Mouse (Mus musculus): ENCODE results near the gene Pcgf1. TPM values are rescaled to one million over a fixed set of nuclear protein-coding genes. Genes with fewer than 3 reads are reported as not detected.

The Pcgf1 gene
- 31.0 and 37.0 TPM in 2 replicates for polyA plus RNA-seq (2012; ENCODE audit: insufficient read depth, insufficient read length, missing spikeins)

- Histone ChIP-seq H3K4me3 (ENCODE audit: insufficient read depth, low read length) (peak within 1 kb of the TSS; percentile 69), H3K27ac (ENCODE audit: insufficient read depth, low read depth, low read length) (peak within 1 kb of the TSS; percentile 65), H3K4me1 (ENCODE audit: control insufficient read depth, insufficient read depth, low read length) (peaks cover 6% of the 10 kb centered on the region; the same call in 1 of the 2 replicates)
- TF ChIP-seq CTCF (IDR thresholded peaks at IDR 0.05; ENCODE audit: low read depth, low read length), result no peak
- TF ChIP-seq POLR2A (IDR thresholded peaks at IDR 0.05; ENCODE audit: borderline replicate concordance, low read depth, low read length), result no peak
These were observed at the start of gene Pcgf1 for GRCm38 (mm10) chr6:83077630-83078323. Gene Pcgf1, plus strand, starts transcription at chr6:83077869.

- no peak overlapping the region for H3K4me3 ChIP-seq (ENCODE audit: insufficient read depth, low read length)
- H3K4me1 ChIP-seq (ENCODE audit: control insufficient read depth, insufficient read depth, low read length), result peaks cover 17% of the 10 kb centered on the region
- no peak for TF ChIP-seq CTCF (IDR thresholded peaks at IDR 0.05; ENCODE audit: low read depth, low read length)
- TF ChIP-seq POLR2A (IDR thresholded peaks at IDR 0.05; ENCODE audit: borderline replicate concordance, low read depth, low read length), result no peak
- no peak overlapping the region for H3K27ac ChIP-seq (ENCODE audit: insufficient read depth, low read depth, low read length)
These were observed 47.9 kb upstream of the Pcgf1 start for GRCm38 (mm10) chr6:83029777-83030176.

GRCm38 (mm10) chr6:83031111-83031510, 46.6 kb upstream of the Pcgf1 start:
- Histone ChIP-seq H3K4me1 (ENCODE audit: control insufficient read depth, insufficient read depth, low read length) (peaks cover 12% of the 10 kb centered on the region), H3K4me3 (ENCODE audit: insufficient read depth, low read length) (no peak overlapping the region), H3K27ac (ENCODE audit: insufficient read depth, low read depth, low read length) (no peak overlapping the region)
- TF ChIP-seq POLR2A (IDR thresholded peaks at IDR 0.05; ENCODE audit: borderline replicate concordance, low read depth, low read length) (no peak), CTCF (IDR thresholded peaks at IDR 0.05; ENCODE audit: low read depth, low read length) (no peak)

- peaks cover 12% of the 10 kb centered on the region for H3K4me1 ChIP-seq (ENCODE audit: control insufficient read depth, insufficient read depth, low read length)
- TF ChIP-seq POLR2A (IDR thresholded peaks at IDR 0.05; ENCODE audit: borderline replicate concordance, low read depth, low read length) (no peak), CTCF (IDR thresholded peaks at IDR 0.05; ENCODE audit: low read depth, low read length) (no peak; the same call in 1 of the 2 replicates)
- no peak overlapping the region for H3K27ac ChIP-seq (ENCODE audit: insufficient read depth, low read depth, low read length)
These were observed 45.6 kb upstream of the Pcgf1 start for GRCm38 (mm10) chr6:83031921-83032590.

GRCm38 (mm10) chr6:83032769-83033191, 44.9 kb upstream of the Pcgf1 start:
- Histone ChIP-seq H3K4me1 (ENCODE audit: control insufficient read depth, insufficient read depth, low read length) (peaks cover 12% of the 10 kb centered on the region), H3K4me3 (ENCODE audit: insufficient read depth, low read length) (peak overlapping the region; percentile 78), H3K27ac (ENCODE audit: insufficient read depth, low read depth, low read length) (peak overlapping the region; percentile 78)
- TF ChIP-seq POLR2A (IDR thresholded peaks at IDR 0.05; ENCODE audit: borderline replicate concordance, low read depth, low read length) (no peak), CTCF (IDR thresholded peaks at IDR 0.05; ENCODE audit: low read depth, low read length) (no peak)

More at GRCm38 (mm10) chr6:83031921-83032590, 45.6 kb upstream of the Pcgf1 start:
- peak overlapping the region; percentile 78 for H3K4me3 ChIP-seq (ENCODE audit: insufficient read depth, low read length)

GRCm38 (mm10) chr6:83033249-83034185, 44.2 kb upstream of the Pcgf1 start, which contains the start of the genes Dok1 and Loxl3:
Gene Dok1, minus strand, starts transcription at chr6:83033471.
Gene Loxl3, plus strand, starts transcription at chr6:83034173.
- peaks cover 15% of the 10 kb centered on the region for H3K4me1 ChIP-seq (ENCODE audit: control insufficient read depth, insufficient read depth, low read length)
- peak within 1 kb of the TSS; percentile 78 for H3K4me3 ChIP-seq (ENCODE audit: insufficient read depth, low read length)
- TF ChIP-seq CTCF (IDR thresholded peaks at IDR 0.05; ENCODE audit: low read depth, low read length), result no peak
- no peak for TF ChIP-seq POLR2A (IDR thresholded peaks at IDR 0.05; ENCODE audit: borderline replicate concordance, low read depth, low read length)
- peak within 1 kb of the TSS; percentile 78 for H3K27ac ChIP-seq (ENCODE audit: insufficient read depth, low read depth, low read length)

GRCm38 (mm10) chr6:83034463-83035055, 43.1 kb upstream of the Pcgf1 start:
- TF ChIP-seq POLR2A (IDR thresholded peaks at IDR 0.05; ENCODE audit: borderline replicate concordance, low read depth, low read length) (no peak), CTCF (IDR thresholded peaks at IDR 0.05; ENCODE audit: low read depth, low read length) (no peak)
- peaks cover 16% of the 10 kb centered on the region for H3K4me1 ChIP-seq (ENCODE audit: control insufficient read depth, insufficient read depth, low read length)
- no peak overlapping the region for H3K27ac ChIP-seq (ENCODE audit: insufficient read depth, low read depth, low read length)
- no peak overlapping the region for H3K4me3 ChIP-seq (ENCODE audit: insufficient read depth, low read length)

- no peak overlapping the region for H3K4me3 ChIP-seq (ENCODE audit: insufficient read depth, low read length)
- peaks cover 31% of the 10 kb centered on the region for H3K4me1 ChIP-seq (ENCODE audit: control insufficient read depth, insufficient read depth, low read length)
- H3K27ac ChIP-seq (ENCODE audit: insufficient read depth, low read depth, low read length), result no peak overlapping the region
- TF ChIP-seq POLR2A (IDR thresholded peaks at IDR 0.05; ENCODE audit: borderline replicate concordance, low read depth, low read length), result no peak
- TF ChIP-seq CTCF (IDR thresholded peaks at IDR 0.05; ENCODE audit: low read depth, low read length), result no peak
These were observed 40.5 kb upstream of the Pcgf1 start for GRCm38 (mm10) chr6:83037188-83037587.

GRCm38 (mm10) chr6:83038496-83039012, 39.1 kb upstream of the Pcgf1 start:
- no peak for TF ChIP-seq CTCF (IDR thresholded peaks at IDR 0.05; ENCODE audit: low read depth, low read length)
- no peak for TF ChIP-seq POLR2A (IDR thresholded peaks at IDR 0.05; ENCODE audit: borderline replicate concordance, low read depth, low read length)
- Histone ChIP-seq H3K4me3 (ENCODE audit: insufficient read depth, low read length) (no peak overlapping the region), H3K4me1 (ENCODE audit: control insufficient read depth, insufficient read depth, low read length) (peaks cover 41% of the 10 kb centered on the region), H3K27ac (ENCODE audit: insufficient read depth, low read depth, low read length) (peak overlapping the region; percentile 29)

Measured in bone marrow macrophage, adult 2 months (primary cell).